Mouse (Mus musculus): ENCODE data around the gene Foxa3. TPM values are rescaled to one million over a fixed set of nuclear protein-coding genes. Genes with fewer than 3 reads are reported as not detected.

Gene Foxa3
- polyA plus RNA-seq, 1 experiment from 2014 or later, result 0.31 TPM

- Histone ChIP-seq H3K27ac (replicated peaks) (no peak overlapping the region), H3K4me2 (no peak overlapping the region), H3K9ac (replicated peaks) (no peak overlapping the region), H3K36me3 (peaks cover 51% of the 10 kb centered on the region), H3K4me1 (peaks cover 15% of the 10 kb centered on the region), H3K9me3 (replicated peaks) (no peaks in the 10 kb centered on the region), H3K4me3 (replicated peaks) (no peak overlapping the region), H3K27me3 (replicated peaks) (no peaks in the 10 kb centered on the region)
- no peak for ATAC-seq (ENCODE audit: low FRiP score)
- WGBS, result 89% methylated on average over 15 of the region's 15 CpGs
Measured at GRCm38 (mm10) chr7:19052345-19053135, 29.2 kb upstream of the Foxa3 start.

DNA sequence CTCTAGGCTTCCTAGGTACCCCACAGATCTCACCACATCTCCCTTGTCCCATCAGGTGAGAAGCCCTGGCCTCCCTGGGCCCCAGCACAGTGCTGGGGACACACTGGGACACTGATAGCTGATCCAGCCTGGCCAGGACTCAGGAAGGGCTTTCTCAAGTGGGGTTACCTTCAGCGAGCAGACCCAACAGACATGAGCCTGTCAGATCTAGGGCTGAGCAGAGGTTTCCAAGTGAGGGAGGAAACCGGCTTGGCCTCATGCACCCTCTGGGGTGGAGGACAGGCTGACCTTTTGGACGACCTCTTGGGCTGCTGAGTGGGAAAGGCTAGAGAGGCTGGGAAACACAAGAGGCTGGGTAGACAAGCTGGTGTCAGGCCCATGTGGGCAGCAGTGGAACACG lies 27.8 kb upstream of the Foxa3 start:
- 80% methylated on average over 4 of the region's 4 CpGs for WGBS
- ATAC-seq (ENCODE audit: low FRiP score), result no peak

DNA sequence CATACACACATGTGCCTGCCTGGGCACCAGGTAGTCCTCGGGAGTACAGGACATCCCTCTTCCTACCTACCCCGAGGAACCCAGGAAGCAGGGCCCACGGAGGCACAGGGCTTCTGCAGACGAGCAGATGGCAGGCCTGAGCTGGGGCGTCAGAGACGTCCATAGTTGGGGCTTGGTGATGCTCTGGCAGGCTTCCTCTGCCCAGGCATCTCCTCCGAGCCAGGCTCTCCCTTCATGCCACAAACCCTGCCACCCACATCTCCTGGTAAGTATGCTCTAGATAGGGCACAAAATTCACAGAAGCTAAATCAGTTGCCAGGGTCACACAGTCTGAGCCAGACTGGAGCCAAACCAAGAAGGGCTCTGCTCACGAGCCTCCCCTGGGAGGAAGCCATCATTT lies 26.8 kb upstream of the Foxa3 start:
- peaks cover 15% of the 10 kb centered on the region for H3K4me1 ChIP-seq
- no peak overlapping the region for H3K9ac ChIP-seq (replicated peaks)
- H3K4me3 ChIP-seq (replicated peaks), result no peak overlapping the region
- no peak overlapping the region for H3K27ac ChIP-seq (replicated peaks)
- peaks cover 75% of the 10 kb centered on the region for H3K36me3 ChIP-seq
- H3K4me2 ChIP-seq, result no peak overlapping the region
- no peaks in the 10 kb centered on the region for H3K27me3 ChIP-seq (replicated peaks)
- 91% methylated on average over 8 of the region's 8 CpGs for WGBS
- no peaks in the 10 kb centered on the region for H3K9me3 ChIP-seq (replicated peaks)
- ATAC-seq (ENCODE audit: low FRiP score), result no peak

More for the DNA sequence above, 27.8 kb upstream of the Foxa3 start:
- Histone ChIP-seq H3K27me3 (replicated peaks) (no peaks in the 10 kb centered on the region), H3K9ac (replicated peaks) (no peak overlapping the region), H3K36me3 (peaks cover 65% of the 10 kb centered on the region), H3K4me1 (peaks cover 15% of the 10 kb centered on the region), H3K27ac (replicated peaks) (no peak overlapping the region), H3K4me3 (replicated peaks) (no peak overlapping the region), H3K4me2 (no peak overlapping the region), H3K9me3 (replicated peaks) (no peaks in the 10 kb centered on the region)

DNA sequence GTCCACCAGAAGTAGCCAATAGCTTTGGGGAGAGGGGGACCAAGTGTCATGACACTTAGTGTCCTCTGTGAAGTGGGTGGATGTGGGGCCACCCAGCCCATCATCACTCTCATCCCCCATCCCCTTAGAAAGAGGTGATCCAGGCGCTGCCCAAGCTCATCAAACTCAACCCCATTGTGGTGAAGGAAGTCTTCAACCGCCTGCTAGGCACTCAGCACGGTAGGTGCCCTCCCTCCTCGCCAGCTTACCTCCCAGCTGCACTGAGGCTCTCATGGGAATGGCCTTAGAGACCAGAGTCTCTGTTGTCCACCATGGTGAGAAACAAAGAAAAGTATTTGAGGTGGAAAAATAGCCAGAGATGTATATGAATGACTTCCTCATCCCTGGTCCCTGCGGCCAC lies 25.9 kb upstream of the Foxa3 start:
- Histone ChIP-seq H3K36me3 (peaks cover 84% of the 10 kb centered on the region), H3K4me3 (replicated peaks) (no peak overlapping the region), H3K4me2 (no peak overlapping the region), H3K9ac (replicated peaks) (no peak overlapping the region), H3K27ac (replicated peaks) (no peak overlapping the region), H3K4me1 (peaks cover 5% of the 10 kb centered on the region), H3K9me3 (replicated peaks) (no peaks in the 10 kb centered on the region), H3K27me3 (replicated peaks) (no peaks in the 10 kb centered on the region)
- 88% methylated on average over 5 of the region's 5 CpGs for WGBS
- no peak for ATAC-seq (ENCODE audit: low FRiP score)

DNA sequence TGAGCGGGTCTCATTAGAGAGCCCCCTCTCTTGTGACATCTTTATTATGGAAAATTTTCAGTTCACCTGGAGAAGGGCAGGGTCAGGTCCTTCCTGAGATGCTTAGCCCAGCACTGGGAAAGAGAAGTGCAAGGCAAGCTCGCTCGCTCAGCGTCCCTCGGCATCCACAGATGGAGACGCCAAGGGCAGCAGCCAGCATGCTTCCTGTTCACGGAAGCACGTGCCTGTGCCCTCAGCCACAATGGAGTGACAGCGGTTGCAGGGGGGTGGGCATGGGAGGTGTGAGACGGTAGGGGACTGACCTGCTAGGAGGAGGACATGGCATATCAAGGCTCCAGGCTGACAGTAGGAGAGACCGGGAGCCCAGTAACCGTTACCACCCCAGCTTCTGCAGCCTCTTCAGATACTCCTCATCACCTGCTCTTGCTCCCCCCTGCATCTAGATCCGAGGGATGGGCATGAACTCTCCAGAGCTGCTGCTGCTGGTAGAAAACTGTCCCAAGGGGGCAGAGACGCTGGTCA lies 24.7 kb upstream of the Foxa3 start:
- ATAC-seq (ENCODE audit: low FRiP score), result no peak
- Histone ChIP-seq H3K9me3 (replicated peaks) (no peaks in the 10 kb centered on the region), H3K27ac (replicated peaks) (no peak overlapping the region), H3K27me3 (replicated peaks) (no peaks in the 10 kb centered on the region), H3K4me2 (no peak overlapping the region), H3K4me3 (replicated peaks) (no peak overlapping the region), H3K36me3 (peaks cover 95% of the 10 kb centered on the region), H3K4me1 (no peaks in the 10 kb centered on the region), H3K9ac (replicated peaks) (no peak overlapping the region)
- WGBS, result 89% methylated on average over 14 of the region's 14 CpGs

- WGBS, result 93% methylated on average over 11 of the region's 11 CpGs
Measured at GRCm38 (mm10) chr7:19046286-19047069, 23.1 kb upstream of the Foxa3 start.

DNA sequence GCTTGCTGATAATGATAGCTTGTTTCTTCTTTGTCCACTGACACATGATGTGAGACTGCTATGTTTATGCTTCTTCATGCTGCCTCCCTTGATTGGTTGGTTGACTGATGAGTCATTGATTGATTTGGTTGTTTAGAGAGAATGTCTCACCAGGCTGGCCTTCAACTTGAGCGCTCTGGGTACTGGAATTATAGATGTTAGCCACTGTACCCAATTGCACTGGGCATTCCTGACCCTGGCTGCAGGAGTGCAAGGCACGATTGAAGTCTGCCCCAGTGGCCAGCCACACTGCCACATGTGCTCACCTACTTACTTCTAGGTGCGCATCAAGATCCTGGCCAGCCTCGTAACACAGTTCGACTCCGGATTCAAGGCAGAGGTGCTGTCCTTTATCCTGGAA lies 21.3 kb upstream of the Foxa3 start:
- H3K36me3 ChIP-seq, result peaks cover 97% of the 10 kb centered on the region
- no peaks in the 10 kb centered on the region for H3K9me3 ChIP-seq (replicated peaks)
- H3K27me3 ChIP-seq (replicated peaks), result no peaks in the 10 kb centered on the region
- H3K4me2 ChIP-seq, result no peak overlapping the region
- no peak for ATAC-seq (ENCODE audit: low FRiP score)
- H3K4me1 ChIP-seq, result no peaks in the 10 kb centered on the region
- H3K4me3 ChIP-seq (replicated peaks), result no peak overlapping the region
- no peak overlapping the region for H3K9ac ChIP-seq (replicated peaks)
- 97% methylated on average over 6 of the region's 6 CpGs for WGBS
- H3K27ac ChIP-seq (replicated peaks), result no peak overlapping the region

More at GRCm38 (mm10) chr7:19046286-19047069, 23.1 kb upstream of the Foxa3 start:
- no peak for ATAC-seq (ENCODE audit: low FRiP score)
- Histone ChIP-seq H3K4me3 (replicated peaks) (no peak overlapping the region), H3K27ac (replicated peaks) (no peak overlapping the region), H3K27me3 (replicated peaks) (no peaks in the 10 kb centered on the region), H3K36me3 (peaks cover 97% of the 10 kb centered on the region), H3K4me1 (no peaks in the 10 kb centered on the region), H3K4me2 (no peak overlapping the region), H3K9me3 (replicated peaks) (no peaks in the 10 kb centered on the region), H3K9ac (replicated peaks) (no peak overlapping the region)

DNA sequence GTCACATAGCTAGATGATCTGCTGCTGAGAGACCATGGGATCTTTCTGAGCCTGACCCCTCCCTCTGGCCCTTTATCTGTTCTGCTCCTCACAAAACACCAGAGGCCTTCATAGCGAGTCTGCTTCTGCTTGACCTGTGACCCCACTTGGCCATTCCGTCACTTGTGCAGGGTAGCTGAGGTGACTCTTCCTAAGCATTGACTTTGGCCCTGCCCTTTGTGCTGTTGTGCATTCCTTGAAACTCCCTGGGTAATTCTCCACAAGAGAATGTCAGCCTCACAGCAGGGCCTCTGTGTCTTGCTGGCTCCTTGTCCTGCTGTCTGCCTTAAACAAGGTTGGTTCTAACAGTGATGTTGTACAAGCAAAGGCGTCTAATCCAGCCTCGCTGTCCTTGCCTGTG lies 8.3 kb upstream of the Foxa3 start:
- 17% methylated on average over 4 of the region's 4 CpGs for WGBS
- H3K4me3 ChIP-seq (replicated peaks), result no peak overlapping the region
- no peak overlapping the region for H3K4me2 ChIP-seq
- H3K9ac ChIP-seq (replicated peaks), result no peak overlapping the region
- no peaks in the 10 kb centered on the region for H3K9me3 ChIP-seq (replicated peaks)
- H3K36me3 ChIP-seq, result peaks cover 70% of the 10 kb centered on the region
- no peak for ATAC-seq (ENCODE audit: low FRiP score)
- H3K27me3 ChIP-seq (replicated peaks), result no peaks in the 10 kb centered on the region
- no peak overlapping the region for H3K27ac ChIP-seq (replicated peaks)
- H3K4me1 ChIP-seq, result no peaks in the 10 kb centered on the region

DNA sequence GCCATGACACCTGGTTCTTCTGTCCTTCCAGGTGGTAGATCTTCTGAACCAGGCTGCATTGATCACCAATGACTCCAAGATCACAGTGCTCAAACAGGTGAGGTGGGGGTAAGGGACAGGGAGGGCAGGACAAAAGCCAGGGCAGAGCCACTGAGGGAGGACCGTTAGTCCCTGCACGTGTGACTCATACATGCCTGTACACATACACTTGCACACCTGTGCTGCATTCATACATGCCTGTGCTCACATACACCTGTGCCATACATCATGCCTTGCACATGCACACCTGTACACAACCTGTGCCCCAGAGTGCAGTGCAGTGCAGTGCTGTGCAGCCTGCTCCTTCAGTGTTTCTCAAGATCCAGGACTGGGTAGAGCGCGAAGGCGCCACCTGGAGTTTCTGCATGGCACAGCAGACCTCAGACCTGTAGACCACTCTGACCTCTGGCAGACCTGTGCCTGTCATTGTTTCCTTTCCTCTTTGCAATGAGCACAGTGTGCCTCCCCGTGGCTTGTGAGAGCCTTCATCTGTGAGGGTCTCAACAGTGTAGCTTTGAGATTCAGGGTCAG lies 5.8 kb upstream of the Foxa3 start:
- Histone ChIP-seq H3K27me3 (replicated peaks) (no peaks in the 10 kb centered on the region), H3K36me3 (peaks cover 46% of the 10 kb centered on the region), H3K9me3 (replicated peaks) (no peaks in the 10 kb centered on the region), H3K4me2 (no peak overlapping the region), H3K4me1 (peaks cover 20% of the 10 kb centered on the region), H3K4me3 (replicated peaks) (no peak overlapping the region), H3K9ac (replicated peaks) (no peak overlapping the region), H3K27ac (replicated peaks) (no peak overlapping the region)
- WGBS, result 57% methylated on average over 6 of the region's 6 CpGs
- ATAC-seq (ENCODE audit: low FRiP score), result no peak

GRCm38 (mm10) chr7:19028067-19028466 lies 4.7 kb upstream of the Foxa3 start:
- peaks cover 27% of the 10 kb centered on the region for H3K4me1 ChIP-seq
- no peak overlapping the region for H3K4me2 ChIP-seq
- no peak for ATAC-seq (ENCODE audit: low FRiP score)
- peaks cover 39% of the 10 kb centered on the region for H3K36me3 ChIP-seq
- H3K9ac ChIP-seq (replicated peaks), result no peak overlapping the region
- H3K9me3 ChIP-seq (replicated peaks), result no peaks in the 10 kb centered on the region
- no peak overlapping the region for H3K27ac ChIP-seq (replicated peaks)
- no peak overlapping the region for H3K4me3 ChIP-seq (replicated peaks)
- peaks cover 6% of the 10 kb centered on the region for H3K27me3 ChIP-seq (replicated peaks)

- H3K4me2 ChIP-seq, result peak overlapping the region; percentile 85
- H3K4me1 ChIP-seq, result peaks cover 27% of the 10 kb centered on the region
- peaks cover 37% of the 10 kb centered on the region for H3K27me3 ChIP-seq (replicated peaks)
- peak; percentile 66 for ATAC-seq (ENCODE audit: low FRiP score)
- H3K27ac ChIP-seq (replicated peaks), result peak overlapping the region; percentile 75
- peak overlapping the region; percentile 88 for H3K4me3 ChIP-seq (replicated peaks)
- WGBS, result under 1% methylated on average over 32 of the region's 36 CpGs
- H3K36me3 ChIP-seq, result peaks cover 8% of the 10 kb centered on the region
- H3K9ac ChIP-seq (replicated peaks), result peak overlapping the region; percentile 86
- no peaks in the 10 kb centered on the region for H3K9me3 ChIP-seq (replicated peaks)
Measured at GRCm38 (mm10) chr7:19024581-19025255, 1.4 kb upstream of the Foxa3 start.

Measured in neural tube, embryonic 15.5 days (tissue).